Mouse (Mus musculus) embryonic facial prominence, embryonic 12.5 days (tissue): ENCODE results near the gene Mboat2. TPM values are rescaled to one million over a fixed set of nuclear protein-coding genes. Genes with fewer than 3 reads are reported as not detected.

Source experiments
- ATAC-seq: fragments of 200-750 bp; cut with Nextera tagmentation; 2 replicates; pipeline ENCODE4 v1.8.0; 2017; ENCODE audit not compliant: insufficient number of reproducible peaks, insufficient read depth, low FRiP score, low TSS enrichment
- H3K27ac ChIP-seq: fragments of 300-500 bp; sonication (generic); 2 replicates; pipeline ENCODE4 v1.5.1; 2016; ENCODE audit warnings: mild to moderate bottlenecking
- H3K27me3 ChIP-seq: fragments of 300-500 bp; sonication (generic); 2 replicates; pipeline ENCODE4 v1.6.1; 2016; ENCODE audit warnings: mild to moderate bottlenecking, moderate library complexity
- H3K36me3 ChIP-seq: fragments of 300-500 bp; sonication (generic); 2 replicates; pipeline ENCODE4 v1.6.1; 2016; ENCODE audit warnings: mild to moderate bottlenecking
- H3K4me1 ChIP-seq: fragments of 300-500 bp; sonication (generic); 2 replicates; pipeline ENCODE4 v1.6.1; 2016
- H3K4me2 ChIP-seq: fragments of 300-500 bp; sonication (generic); replicated peaks from 2 replicates; pipeline ENCODE4 v1.6.1; 2016; ENCODE audit warnings: mild to moderate bottlenecking, moderate library complexity
- H3K4me3 ChIP-seq: fragments of 300-500 bp; sonication (generic); 2 replicates; pipeline ENCODE4 v1.5.1; 2016; ENCODE audit warnings: mild to moderate bottlenecking
- H3K9ac ChIP-seq: fragments of 300-500 bp; sonication (generic); 2 replicates; pipeline ENCODE4 v1.6.1; 2016; ENCODE audit warnings: mild to moderate bottlenecking, moderate library complexity
- H3K9me3 ChIP-seq: fragments of 300-500 bp; sonication (generic); 2 replicates; pipeline ENCODE4 v1.6.1; 2016; ENCODE audit warnings: mild to moderate bottlenecking, moderate library complexity
- WGBS: fragments of 180-500 bp; shearing (Covaris S2); methylation state at CpG from one replicate; pipeline ENCODE4 v1.1.7; 2016; 5-methylcytosine and 5-hydroxymethylcytosine counted together
- polyA plus RNA-seq: library from polyadenylated mRNA; unstranded; fragments of >200 nt; fragmentation: Nextera tagmentation; extraction: Ambion mirVana; gene quantifications from 2 replicates; pipeline ENCODE4 v1.2.1, GENCODE M21; 2016

Mboat2 gene
- polyA plus RNA-seq, 1 experiment from 2014 or later = 53.3 TPM

DNA sequence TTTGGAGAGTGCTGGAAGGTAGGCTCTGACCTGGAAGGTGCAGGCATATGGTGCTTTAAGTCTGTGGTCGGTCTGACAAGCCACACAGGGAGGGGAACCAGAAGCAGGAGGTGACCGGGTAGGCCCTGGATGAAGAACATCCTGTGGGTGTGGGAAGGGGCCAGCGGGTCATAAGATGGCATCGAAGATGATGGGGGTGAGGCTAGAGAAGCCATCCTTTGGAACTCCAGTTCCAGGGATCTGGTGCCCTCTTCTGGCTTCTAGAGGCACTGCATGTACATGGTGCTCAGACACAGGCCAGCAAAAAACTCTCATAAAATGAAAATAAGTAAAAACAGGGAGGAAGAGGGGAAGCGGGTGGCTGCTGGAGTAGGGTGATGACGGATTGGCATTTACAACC, 121.5 kb downstream of the Mboat2 start:
- Histone ChIP-seq H3K4me3 (no peak overlapping the region), H3K4me2 (no peak overlapping the region), H3K9me3 (no peaks in the 10 kb centered on the region), H3K27me3 (no peaks in the 10 kb centered on the region), H3K36me3 (peaks cover 63% of the 10 kb centered on the region), H3K9ac (no peak overlapping the region), H3K4me1 (no peaks in the 10 kb centered on the region), H3K27ac (no peak overlapping the region)
- ATAC-seq = no peak
- WGBS = 49% methylated on average over 6 of the region's 6 CpGs

DNA sequence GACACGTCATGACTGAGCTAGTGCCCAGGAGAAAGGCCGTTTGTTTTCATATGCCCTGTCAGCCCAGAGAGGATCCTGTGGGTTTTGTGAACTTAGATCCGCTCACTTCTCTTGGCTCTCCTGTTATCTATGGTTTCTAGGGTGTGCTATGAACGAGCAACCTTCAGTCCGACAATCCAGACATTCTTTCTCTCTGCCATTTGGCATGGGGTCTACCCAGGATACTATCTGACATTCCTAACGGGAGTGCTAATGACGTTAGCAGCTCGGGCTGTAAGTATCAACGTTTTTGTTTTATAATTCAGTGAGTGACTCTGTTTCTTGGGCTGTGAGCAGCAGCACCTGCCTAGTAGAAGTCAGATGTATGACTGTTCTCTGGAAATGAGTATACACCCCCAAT, 124.5 kb downstream of the Mboat2 start:
- Histone ChIP-seq H3K4me3 (no peak overlapping the region), H3K27me3 (no peaks in the 10 kb centered on the region), H3K36me3 (peaks cover 73% of the 10 kb centered on the region), H3K4me2 (no peak overlapping the region), H3K4me1 (no peaks in the 10 kb centered on the region), H3K9ac (no peak overlapping the region), H3K27ac (no peak overlapping the region), H3K9me3 (no peaks in the 10 kb centered on the region)
- no peak for ATAC-seq
- WGBS = 84% methylated on average over 9 of the region's 9 CpGs

DNA sequence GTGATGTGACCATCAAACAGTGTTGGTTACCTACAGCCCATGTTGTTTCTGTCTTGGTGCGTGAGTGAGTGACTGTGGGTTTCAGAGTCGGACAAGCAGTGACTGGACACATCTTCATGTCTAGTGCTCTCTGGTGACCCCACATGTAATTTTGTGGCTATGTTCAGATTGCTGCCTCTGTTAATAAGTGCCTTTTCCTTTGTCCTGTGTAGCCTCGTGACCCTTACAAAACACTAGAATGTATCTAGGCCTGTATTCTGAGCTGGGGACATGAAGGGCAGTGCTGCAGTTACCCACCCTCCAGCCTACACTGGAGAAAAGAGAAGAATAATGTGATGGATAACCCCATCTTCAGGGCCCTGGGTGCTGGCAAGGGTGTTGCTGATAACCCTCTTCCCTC, 127.8 kb downstream of the Mboat2 start:
- Histone ChIP-seq H3K36me3 (peaks cover 46% of the 10 kb centered on the region), H3K9me3 (no peaks in the 10 kb centered on the region), H3K4me3 (no peak overlapping the region), H3K27ac (no peak overlapping the region), H3K9ac (no peak overlapping the region), H3K4me2 (no peak overlapping the region), H3K4me1 (no peaks in the 10 kb centered on the region), H3K27me3 (no peaks in the 10 kb centered on the region)
- no peak for ATAC-seq
- 94% methylated on average over 3 of the region's 3 CpGs for WGBS

DNA sequence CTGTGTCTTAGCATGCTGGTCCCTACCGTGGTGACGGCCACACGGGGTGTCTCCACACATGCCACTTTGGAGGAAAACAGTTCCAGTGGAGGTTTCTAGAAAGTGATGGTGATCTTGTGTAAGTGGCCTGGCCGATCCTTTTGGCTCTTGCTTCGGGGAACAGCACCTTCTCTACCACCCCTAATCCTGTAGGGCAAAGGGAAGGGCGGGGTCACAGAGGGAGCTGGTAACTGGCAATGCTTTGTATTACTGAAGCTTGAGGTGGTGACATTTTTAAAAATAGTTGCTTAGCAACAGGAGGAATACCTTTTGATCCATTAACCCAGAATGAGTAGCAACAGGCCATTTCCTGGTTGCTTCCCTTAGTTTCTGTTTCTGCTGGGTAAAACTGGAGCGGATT, 131.1 kb downstream of the Mboat2 start:
- Histone ChIP-seq H3K36me3 (peaks cover 19% of the 10 kb centered on the region), H3K27me3 (no peaks in the 10 kb centered on the region)
- ATAC-seq = no peak

DNA sequence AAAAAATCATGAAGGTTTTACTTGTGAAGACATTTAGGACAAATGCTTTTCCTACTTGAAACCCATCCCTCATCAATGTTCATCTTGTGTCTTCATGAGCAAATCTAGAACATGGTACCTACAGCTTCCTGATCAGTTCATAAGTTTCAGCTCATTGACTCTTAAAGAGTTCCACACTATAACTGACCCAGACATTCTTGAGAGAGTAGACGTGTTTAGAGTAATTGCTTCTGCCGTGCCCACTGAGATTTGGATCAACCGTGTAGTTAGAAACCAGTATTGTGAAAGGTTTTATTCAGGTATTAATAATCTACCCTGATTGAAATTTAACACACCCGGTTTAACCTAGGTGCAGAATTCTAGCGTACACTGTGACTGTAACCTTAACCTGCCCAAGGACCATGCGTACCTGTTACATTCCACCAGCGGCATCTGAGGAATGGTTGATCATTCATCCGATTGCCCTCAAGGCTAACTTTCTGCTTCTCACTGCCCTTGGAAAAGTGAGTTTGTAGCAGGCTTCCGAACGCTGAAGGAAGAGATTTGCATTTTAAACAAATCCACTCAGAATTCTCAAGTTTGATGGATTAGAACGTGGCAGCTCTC, 131.8 kb downstream of the Mboat2 start:
- no peaks in the 10 kb centered on the region for H3K9me3 ChIP-seq
- WGBS = 80% methylated on average over 11 of the region's 11 CpGs
- no peak overlapping the region for H3K4me2 ChIP-seq
- no peak overlapping the region for H3K9ac ChIP-seq
- H3K36me3 ChIP-seq = peaks cover 16% of the 10 kb centered on the region
- H3K27ac ChIP-seq = no peak overlapping the region
- no peaks in the 10 kb centered on the region for H3K27me3 ChIP-seq
- no peak overlapping the region for H3K4me3 ChIP-seq
- H3K4me1 ChIP-seq = no peaks in the 10 kb centered on the region
- no peak for ATAC-seq

More for the DNA sequence above, 131.1 kb downstream of the Mboat2 start:
- Histone ChIP-seq H3K4me2 (no peak overlapping the region), H3K9me3 (no peaks in the 10 kb centered on the region), H3K4me3 (no peak overlapping the region), H3K9ac (no peak overlapping the region), H3K4me1 (no peaks in the 10 kb centered on the region), H3K27ac (no peak overlapping the region)
- 91% methylated on average over 7 of the region's 7 CpGs for WGBS

DNA sequence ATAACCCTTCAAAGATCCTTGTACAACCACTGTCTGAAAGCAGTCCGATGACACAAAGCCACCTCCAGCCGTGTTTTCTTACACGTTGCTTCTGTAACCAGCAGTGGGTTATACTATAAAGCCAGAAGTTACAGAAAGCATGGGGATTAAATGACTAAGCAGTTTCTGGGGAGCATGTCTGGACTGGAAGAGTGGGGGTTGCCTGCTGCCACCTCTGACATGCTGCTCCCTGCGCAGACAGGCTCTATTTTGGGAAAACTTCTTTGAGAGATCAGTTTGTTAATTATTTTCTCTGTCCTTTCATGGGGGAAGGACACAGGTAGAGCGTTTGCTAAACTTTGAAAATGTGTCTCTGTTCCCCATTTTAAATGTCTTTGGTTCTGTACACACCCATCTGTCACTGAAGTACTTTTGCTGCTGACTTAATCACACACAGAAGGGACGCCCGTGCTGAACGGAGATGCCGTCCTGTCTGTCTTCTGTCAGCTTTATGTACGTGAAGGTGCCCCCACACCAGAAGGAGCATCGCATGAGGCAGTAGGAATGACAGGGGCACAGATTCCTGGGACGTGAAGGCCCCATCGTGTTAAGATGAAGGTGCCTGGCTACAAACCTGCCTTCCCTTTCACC, 132.8 kb downstream of the Mboat2 start:
- Histone ChIP-seq H3K4me2 (no peak overlapping the region), H3K36me3 (peaks cover 10% of the 10 kb centered on the region), H3K27ac (no peak overlapping the region), H3K27me3 (no peaks in the 10 kb centered on the region), H3K9me3 (no peaks in the 10 kb centered on the region), H3K4me3 (no peak overlapping the region), H3K9ac (no peak overlapping the region), H3K4me1 (no peaks in the 10 kb centered on the region)
- 72% methylated on average over 13 of the region's 13 CpGs for WGBS
- ATAC-seq = no peak

DNA sequence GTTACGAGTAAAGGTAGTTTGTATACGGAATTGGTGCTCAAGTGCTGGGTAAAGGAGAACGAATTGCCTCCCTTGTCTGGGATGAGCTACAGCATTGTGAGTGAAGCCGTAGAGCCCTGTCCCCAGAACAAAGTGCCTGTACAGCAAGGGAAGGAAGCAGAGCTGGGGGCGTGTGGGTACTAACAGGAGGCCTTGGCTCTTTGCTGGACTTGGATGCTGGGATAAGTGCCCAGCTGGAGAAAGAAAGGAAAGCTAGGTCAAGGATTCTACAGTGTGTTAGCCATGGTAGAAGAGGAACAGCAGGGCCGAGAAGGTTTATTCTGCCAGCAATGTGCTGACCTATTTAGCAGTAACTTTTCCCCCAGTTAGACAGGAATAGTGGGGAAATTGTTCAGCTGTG, 134.7 kb downstream of the Mboat2 start:
- no peak overlapping the region for H3K4me2 ChIP-seq
- H3K4me3 ChIP-seq = no peak overlapping the region
- H3K27ac ChIP-seq = no peak overlapping the region
- no peak for ATAC-seq
- H3K4me1 ChIP-seq = no peaks in the 10 kb centered on the region
- 87% methylated on average over 6 of the region's 6 CpGs for WGBS
- H3K9me3 ChIP-seq = no peaks in the 10 kb centered on the region
- no peaks in the 10 kb centered on the region for H3K36me3 ChIP-seq
- no peaks in the 10 kb centered on the region for H3K27me3 ChIP-seq
- H3K9ac ChIP-seq = no peak overlapping the region

DNA sequence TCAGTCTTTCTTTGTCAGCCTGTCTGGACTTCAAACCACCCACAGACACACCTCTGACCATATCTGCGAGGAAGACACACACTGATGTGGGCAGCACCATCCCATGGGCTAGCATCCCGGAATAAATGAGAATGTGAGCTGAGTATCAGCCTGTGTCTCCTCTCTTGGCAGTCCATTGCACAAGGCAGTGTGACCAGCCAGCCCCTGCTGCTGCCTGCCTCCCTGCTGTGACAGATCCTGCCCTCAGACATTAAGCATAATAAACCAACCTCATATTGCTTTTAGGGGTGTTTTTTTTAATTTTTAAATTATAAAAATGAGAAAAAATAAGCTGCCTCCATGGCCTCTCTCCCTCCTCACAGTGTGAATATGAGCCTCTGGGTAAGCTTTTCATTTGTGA, 135.4 kb downstream of the Mboat2 start:
- Histone ChIP-seq H3K27ac (no peak overlapping the region), H3K4me3 (no peak overlapping the region), H3K9ac (no peak overlapping the region), H3K9me3 (no peaks in the 10 kb centered on the region), H3K36me3 (no peaks in the 10 kb centered on the region), H3K4me2 (no peak overlapping the region), H3K27me3 (no peaks in the 10 kb centered on the region), H3K4me1 (no peaks in the 10 kb centered on the region)
- WGBS = 87% methylated on average over 2 of the region's 2 CpGs
- no peak for ATAC-seq

DNA sequence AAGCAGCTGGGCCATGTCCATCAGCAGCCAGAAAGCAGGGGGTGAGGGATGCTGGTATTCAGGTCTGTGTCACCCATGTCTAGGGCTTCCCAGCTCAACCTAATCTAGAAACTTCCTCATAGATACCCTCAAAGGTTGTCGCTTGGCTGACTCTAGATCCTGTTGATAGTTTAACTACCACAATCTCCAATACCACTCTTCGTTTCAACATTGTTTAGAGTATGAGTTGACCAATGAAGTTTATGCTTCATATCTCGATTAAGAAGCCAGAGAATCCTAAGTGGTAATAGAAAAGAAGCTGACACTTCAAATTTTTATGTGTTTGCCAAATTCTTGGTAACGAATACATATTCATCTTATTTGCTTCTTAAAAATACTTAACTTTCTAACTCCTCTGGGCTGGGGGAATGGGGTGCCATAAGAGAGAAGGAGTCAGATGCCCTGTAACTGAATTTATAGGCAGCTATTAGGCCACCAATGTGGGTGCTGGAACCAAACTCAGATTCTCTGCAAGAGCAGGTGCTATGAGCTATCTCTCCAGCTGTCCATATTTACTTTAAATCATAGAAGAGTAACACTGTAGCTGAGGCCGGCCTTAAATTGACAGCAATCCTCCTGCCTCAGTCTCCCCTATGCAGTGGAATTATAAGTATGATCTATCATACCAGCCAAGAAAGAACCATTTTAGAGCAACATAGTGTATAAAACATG, 141.0 kb downstream of the Mboat2 start:
- H3K27ac ChIP-seq = no peak overlapping the region
- 88% methylated on average over 5 of the region's 5 CpGs for WGBS

DNA sequence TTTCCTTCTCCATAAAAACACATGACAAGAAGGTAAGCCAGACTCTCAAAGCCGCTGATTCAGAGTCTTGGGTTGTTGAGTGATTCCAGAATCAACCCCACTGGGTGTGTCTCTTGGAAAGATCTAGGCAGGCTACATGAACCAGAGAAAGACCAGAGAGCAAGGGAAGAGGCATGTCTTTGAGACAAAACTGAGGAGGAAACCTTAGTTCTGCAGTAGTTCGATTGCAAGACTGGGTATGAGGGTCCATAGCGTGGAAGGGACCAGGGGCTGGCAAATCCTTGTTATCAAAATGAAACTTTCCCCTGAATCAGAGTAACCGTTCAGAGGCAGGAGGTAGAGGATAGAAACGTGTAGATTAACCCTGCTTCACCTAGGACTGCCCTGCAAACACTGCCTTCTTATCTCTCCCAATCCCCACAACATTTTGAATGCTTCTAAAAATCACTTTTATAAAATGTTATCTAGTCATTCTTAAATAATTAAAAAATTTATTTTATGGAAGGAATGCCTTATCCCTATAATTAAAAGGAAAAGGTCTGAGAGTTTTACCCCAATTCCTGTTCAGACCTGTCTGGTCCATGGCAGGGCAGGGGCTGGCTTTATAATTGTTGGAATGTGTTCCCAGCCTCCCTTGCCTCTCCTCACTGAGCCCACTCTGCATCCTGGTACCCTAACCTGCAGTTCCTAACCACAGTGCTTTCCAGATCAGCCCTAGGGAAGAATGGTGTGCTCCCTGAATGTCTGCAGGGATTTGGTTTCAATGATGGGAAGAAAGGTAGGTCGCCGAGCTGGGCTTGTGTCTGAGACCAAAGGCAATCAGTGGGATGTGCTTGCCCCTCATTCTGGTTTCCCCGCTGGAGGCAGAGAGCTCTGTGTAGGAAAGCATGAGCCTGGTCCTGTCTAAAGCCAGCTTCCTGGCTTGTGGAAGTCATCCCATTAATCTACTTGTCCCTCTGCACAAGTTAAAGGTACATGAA, 142.0 kb downstream of the Mboat2 start:
- Histone ChIP-seq H3K27me3 (no peaks in the 10 kb centered on the region), H3K4me2 (no peak overlapping the region), H3K4me1 (peaks cover 3% of the 10 kb centered on the region; the same call in 1 of the 2 replicates), H3K27ac (no peak overlapping the region), H3K36me3 (no peaks in the 10 kb centered on the region), H3K9ac (no peak overlapping the region), H3K9me3 (no peaks in the 10 kb centered on the region), H3K4me3 (no peak overlapping the region)
- 64% methylated on average over 8 of the region's 8 CpGs for WGBS
- ATAC-seq = no peak

More for the DNA sequence above, 141.0 kb downstream of the Mboat2 start:
- ATAC-seq = no peak
- Histone ChIP-seq H3K4me2 (no peak overlapping the region), H3K4me1 (peaks cover 3% of the 10 kb centered on the region; the same call in 1 of the 2 replicates), H3K9me3 (no peaks in the 10 kb centered on the region), H3K27me3 (no peaks in the 10 kb centered on the region), H3K9ac (no peak overlapping the region), H3K4me3 (no peak overlapping the region), H3K36me3 (no peaks in the 10 kb centered on the region)

DNA sequence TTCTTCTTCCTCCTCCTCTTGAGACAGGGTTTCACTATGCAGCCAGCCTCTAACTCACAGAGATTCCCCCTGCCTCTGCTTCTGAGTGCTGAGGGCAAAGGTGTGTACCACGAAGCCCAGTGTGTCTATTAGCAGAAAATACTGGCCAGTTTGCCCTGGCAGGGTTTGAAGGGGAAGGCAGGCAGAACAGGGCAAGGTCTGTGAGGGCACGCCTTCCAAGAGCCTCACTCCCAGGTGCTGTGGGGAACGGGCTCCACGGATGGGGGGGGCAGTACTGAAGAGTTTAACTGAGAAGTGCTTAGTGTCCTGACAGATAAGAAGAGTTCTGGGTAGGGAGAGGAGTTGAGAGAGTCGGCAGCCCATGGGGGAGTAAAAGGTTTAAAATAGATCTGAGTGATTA, 142.9 kb downstream of the Mboat2 start:
- H3K9me3 ChIP-seq = no peaks in the 10 kb centered on the region
- H3K4me2 ChIP-seq = no peak overlapping the region
- no peak for ATAC-seq
- H3K36me3 ChIP-seq = no peaks in the 10 kb centered on the region
- H3K27ac ChIP-seq = no peak overlapping the region
- 78% methylated on average over 5 of the region's 5 CpGs for WGBS
- no peak overlapping the region for H3K9ac ChIP-seq
- no peaks in the 10 kb centered on the region for H3K27me3 ChIP-seq
- peaks cover 3% of the 10 kb centered on the region; the same call in 1 of the 2 replicates for H3K4me1 ChIP-seq
- no peak overlapping the region for H3K4me3 ChIP-seq
